Mouse (Mus musculus) lung, postnatal 14 days (tissue): Measurements from ENCODE around the gene Clrn3.
A peak's percentile ranks its signal among the peaks of the same experiment; 100 is the strongest.
"Not testable (repeated sequence)": the region's sequence is repeated elsewhere in the genome, so short reads cannot be mapped to it uniquely, and the experiment has no call there.

ENCODE experiments used
- DNase-seq: peaks from one replicate; pipeline ENCODE4 v3.0.0; 2021

Gene Clrn3

DNA sequence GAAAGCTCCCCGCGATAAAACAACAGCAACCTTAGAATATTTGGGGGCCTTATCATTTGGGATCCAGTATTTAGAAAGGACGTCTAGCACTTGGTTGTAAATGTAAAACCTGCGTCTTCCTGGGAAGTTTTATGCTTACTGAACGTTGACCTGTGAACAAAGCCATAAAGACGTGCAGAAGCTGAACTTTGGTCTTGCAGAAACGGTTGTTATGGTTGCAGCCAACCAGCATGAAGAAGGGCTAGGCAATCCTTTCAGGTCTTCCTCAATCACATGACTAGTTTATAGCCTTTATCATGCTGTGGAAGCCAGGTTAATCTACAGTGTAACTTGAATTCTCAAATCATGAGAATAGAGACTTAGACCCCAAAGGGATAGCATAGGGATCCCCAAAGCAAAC is at the start of gene Clrn3:
Gene Clrn3 (minus strand): TSS at position 140 of the 400 bp plus-strand sequence.
- DNase-seq = no peak

GRCm38 (mm10) chr7:135576329-135576728 is 47.9 kb upstream of the Clrn3 start:
- no peak for DNase-seq

DNA sequence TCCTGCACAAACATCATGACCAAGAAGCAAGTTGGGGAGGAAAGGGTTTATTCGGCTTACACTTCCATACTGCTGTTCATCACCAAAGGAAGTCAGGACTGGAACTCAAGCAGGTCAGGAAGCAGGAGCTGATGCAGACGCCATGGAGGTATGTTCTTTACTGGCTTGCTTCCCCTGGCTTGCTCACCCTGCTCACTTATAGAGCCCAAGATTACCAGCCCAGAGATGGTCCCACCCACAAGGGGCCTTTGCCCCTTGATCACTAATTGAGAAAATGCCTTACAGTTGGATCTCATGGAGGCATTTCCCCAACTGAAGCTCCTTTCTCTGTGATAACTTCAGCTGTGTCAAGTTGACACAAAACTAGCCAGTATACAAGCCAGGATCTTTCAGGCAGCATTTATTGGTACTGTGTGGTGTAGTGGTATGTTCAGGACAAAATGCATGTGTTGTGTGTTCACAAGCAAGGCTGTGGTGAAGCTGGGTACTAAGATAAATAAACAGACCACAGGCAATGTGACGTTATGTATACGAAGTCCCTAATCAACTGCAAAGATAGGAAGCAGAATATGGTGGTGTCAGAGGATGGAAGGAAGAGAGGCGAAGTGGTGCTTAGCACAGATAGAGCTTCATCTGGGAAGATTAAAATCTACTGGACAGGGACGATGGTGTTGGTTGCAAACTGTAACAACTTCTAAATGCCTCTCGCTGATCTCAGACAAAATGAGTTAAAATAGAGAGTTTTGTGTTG is 47.0 kb upstream of the Clrn3 start:
- DNase-seq = not testable (repeated sequence)

GRCm38 (mm10) chr7:135571951-135572559 is 43.6 kb upstream of the Clrn3 start:
- no peak for DNase-seq

DNA sequence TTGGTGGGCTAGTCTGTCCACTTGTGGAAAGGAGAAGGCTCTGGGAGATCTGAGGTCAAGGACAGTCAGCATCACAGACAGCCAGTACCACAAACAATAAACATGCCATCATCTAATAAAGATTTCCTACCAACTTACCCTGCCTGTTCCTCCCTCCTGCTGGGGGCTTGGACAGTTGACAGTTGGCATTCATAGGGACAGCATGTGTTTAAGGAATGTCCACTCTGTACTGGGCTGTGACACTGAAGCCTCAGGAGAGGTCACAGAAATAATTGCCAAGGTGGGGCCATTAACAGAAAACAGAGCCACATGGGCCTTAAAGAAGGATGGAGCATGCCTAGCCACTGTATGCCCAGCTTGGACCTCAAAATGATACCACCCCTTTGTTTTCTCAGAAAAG is 42.9 kb upstream of the Clrn3 start:
- DNase-seq = no peak

GRCm38 (mm10) chr7:135568550-135568949 is 40.1 kb upstream of the Clrn3 start:
- DNase-seq = no peak

DNA sequence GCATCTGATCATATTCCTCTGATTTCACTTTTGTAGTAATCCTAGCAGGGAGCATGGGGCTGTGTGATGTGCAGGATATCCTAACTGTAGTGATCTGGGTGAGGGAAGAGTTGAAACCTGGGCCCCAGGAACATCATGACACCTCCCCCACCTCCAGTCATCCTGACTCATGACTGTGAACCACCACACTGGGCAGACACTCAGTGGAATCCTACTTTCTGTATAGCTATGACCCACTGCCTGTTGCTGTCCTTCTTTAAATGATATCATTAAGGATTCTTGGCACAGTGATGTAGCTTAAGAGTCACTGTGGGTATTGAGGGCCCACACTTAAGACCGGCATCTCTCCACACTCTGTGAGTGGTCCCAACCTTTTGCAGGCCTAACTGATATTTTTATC is 39.1 kb upstream of the Clrn3 start:
- no peak for DNase-seq

GRCm38 (mm10) chr7:135566013-135566412 is 37.6 kb upstream of the Clrn3 start:
- no peak for DNase-seq

DNA sequence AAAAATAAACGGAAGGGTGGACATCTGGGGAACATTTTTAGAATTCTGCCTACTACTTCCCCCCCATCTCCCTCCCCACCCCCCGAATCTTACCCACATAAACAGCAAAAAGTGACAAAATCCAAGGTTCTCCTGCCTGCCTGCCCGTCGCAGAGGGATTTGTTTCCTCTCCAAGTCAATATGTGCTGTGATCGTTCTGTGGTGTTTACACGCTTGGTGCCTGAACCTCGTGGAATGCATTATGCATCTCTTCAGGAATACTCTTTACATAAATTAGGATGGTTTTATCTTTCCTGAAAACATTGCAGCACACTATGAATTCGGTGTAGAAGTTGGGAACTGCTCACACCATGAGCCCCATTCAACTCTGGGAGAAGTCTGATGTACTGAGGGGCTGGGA is 35.6 kb upstream of the Clrn3 start:
- no peak for DNase-seq

- no peak for DNase-seq
These were observed 31.8 kb upstream of the Clrn3 start for GRCm38 (mm10) chr7:135560280-135560679.

- no peak for DNase-seq
These were observed 28.4 kb upstream of the Clrn3 start for GRCm38 (mm10) chr7:135556663-135557402.

DNA sequence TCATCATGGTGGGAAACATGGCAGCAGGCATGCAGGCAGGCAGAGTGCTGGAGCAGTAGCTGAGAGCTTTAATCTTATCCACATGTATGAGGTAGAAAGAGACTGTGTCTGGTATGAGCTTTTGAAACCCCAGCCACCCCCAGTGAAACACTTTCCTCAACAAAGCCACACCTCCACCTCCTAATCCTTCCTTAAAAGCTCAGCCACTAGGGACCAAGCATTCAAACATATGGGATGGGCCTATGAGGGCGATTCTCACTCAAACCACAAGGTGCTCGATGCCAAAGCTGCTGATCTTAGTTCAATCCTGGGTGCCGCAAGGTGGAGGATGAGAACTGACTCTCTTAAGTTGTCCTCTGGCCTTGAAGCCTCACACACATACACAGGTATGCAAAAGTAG is 25.1 kb upstream of the Clrn3 start:
- no peak for DNase-seq

- DNase-seq = peak; percentile 40
These were observed 23.1 kb upstream of the Clrn3 start for GRCm38 (mm10) chr7:135551547-135551946.

GRCm38 (mm10) chr7:135548434-135548833 is 20.0 kb upstream of the Clrn3 start:
- DNase-seq = no peak

GRCm38 (mm10) chr7:135546530-135546929 is 18.1 kb upstream of the Clrn3 start:
- DNase-seq = no peak

DNA sequence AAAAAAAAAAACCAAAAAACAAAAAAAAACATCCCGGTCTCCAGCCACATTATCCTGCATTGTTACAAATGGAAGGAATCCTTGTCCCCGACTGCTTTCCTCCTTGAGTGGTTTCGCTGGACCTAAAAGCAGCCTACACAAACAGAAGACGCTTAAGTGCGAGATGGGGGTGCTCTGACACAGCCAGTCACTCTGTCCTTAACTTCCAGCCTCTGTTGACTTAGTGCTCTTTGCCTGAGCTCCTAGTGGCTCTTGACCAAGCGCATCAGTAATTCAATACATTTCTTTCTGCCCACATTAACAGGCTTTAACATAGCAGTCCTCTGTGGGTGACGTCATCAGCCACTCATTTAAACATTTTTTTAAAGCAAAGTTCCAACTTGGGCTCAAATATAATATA is 17.5 kb upstream of the Clrn3 start:
- DNase-seq = no peak

- DNase-seq = no peak
These were observed 15.9 kb upstream of the Clrn3 start for GRCm38 (mm10) chr7:135544321-135544720.

DNA sequence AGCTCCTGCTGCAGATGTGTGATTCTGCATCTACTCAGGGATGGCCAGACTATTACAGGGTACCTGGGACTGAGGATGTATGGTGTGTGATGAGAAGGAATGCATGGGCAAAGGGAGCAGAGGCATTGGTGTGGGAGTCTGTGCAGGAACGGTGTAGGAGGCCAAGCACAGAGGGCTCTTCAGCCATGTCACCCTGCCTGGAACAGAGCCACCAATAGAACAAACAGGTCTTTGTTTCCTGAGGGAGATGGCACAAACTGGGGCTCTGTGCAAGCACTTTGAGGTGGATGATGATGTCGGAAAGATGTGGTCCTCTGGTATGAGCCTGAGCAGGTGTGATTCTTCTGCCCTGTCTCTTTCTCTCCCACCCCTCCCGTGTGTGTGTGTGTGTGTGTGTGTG is 14.6 kb upstream of the Clrn3 start:
- DNase-seq = no peak

DNA sequence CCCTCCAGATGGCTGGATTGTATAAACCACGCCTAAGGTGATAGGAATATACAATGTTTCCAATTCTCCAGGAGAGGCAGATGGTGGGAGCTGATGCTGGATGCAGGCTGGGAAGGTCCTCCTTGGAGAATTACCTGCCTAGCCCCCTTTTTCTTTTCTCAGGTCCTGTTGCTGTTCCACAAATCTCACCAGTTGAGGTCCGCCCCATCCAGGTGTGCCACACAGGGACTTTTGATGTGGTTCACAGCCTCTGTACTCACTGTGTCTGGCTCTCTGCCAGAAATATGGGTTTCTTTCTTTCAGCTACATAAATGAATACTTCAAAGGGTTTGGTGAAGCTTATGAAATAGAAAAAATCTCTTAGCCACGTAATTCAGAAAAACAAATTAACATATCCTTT is 13.8 kb upstream of the Clrn3 start:
- DNase-seq = no peak

GRCm38 (mm10) chr7:135539429-135539828 is 11.0 kb upstream of the Clrn3 start:
- DNase-seq = no peak

DNA sequence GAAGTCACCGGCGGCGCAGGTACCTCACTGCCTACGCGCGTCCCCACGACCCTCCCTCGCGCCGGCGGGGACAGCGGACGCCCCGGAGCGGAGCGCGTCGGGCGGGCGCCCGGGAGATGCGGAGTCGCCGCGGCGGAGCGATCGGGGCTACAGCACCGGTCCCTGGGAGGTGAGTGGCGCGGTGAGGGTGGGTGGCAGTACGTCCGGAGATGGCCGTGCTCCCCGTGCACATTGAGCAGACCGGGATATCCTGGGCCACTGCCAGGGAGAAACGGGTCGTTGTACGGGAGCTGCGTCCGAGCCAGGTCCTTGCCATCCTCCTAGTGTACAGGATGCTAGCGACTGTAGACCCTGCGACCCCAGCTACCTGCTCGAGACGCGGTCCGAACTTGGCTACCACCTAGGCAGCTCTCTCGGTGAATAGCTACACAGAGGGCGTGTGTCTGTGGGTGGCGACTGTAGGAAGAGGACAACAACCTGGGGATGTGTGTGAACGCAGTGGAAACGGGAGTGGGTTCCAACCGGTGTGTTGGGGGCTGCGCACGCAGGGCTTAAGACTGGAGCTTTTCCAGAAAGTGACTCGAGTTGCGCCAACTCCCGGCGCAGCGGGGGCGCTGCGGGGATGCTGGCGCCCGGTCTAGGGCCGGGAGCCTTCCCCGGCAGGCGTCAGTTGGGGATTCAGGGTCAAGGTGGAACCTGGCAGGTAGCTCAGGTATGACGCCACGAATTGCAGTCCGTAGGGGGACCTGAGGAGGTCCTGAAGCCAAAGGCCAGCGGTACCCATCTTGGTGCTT is 9.7 kb upstream of the Clrn3 start:
- DNase-seq = no peak

DNA sequence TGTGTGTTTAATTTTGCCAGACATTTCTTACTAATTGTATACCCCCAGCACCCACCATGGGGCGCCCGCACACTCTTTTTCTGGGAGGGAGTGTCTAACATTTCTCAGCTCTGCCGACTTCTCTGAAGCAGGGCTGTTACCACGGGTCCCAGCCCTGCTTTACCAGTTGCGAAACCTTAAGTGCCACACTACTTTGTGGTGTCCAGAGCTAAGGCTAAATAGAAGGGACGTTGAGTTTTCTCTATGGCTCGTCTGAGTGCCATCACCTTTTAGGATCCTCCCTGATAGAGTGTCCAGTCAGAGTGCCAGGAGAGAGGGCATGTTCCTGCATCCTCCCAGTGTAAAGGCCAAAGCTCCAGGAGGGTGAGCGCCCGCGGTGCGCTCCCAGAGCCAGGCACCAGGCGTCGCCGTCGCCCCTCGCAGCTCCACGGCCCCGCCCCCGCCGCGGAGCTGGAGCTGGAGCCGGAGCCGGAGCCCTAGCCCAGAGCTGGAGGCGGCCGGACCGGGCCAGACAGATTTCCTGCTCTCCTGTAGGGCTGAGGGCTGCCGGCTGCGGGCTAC is 9.0 kb upstream of the Clrn3 start, which contains the start of gene Ptpre:
Gene Ptpre (plus strand): TSS at position 141 of the 561 bp plus-strand sequence.
- peak; percentile 86 for DNase-seq

DNA sequence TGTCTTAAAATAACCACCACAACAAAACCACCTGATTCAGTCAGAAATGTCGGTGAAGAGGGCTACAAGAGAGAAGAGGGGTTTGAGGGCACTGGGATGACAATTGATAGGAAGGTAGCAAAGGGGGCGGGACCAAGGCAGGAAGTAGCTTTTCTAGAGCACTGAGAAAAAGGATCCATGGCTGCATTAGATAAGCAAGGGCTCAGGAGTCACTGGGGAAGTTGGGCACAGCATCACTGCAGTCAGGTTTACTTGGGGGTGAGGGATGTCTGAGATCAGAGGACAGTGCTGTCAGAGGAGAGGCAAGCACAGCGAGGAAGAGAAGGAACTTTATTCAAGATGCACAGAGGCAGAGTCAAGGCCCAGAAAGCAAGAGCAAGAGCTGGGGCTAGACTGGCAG is 7.5 kb upstream of the Clrn3 start:
- no peak for DNase-seq
